Mouse (Mus musculus) heart, adult 2 months (tissue): ENCODE data around the gene Msi2. TPM values are rescaled to one million over a fixed set of nuclear protein-coding genes. Genes with fewer than 3 reads are reported as not detected.

Source experiments
- DNase-seq, 2 experiments: peaks; one replicate each; pipeline ENCODE4 v3.0.0; 2021
- H3K27ac ChIP-seq: fragments of 200-600 bp; 2 replicates; pipeline ENCODE4 v1.8.1; 2022
- H3K27me3 ChIP-seq: fragments of 200-500 bp; 2 replicates; pipeline ENCODE4 v1.6.1; 2012; ENCODE audit warnings: mild to moderate bottlenecking, low read length, inconsistent platforms, mixed read lengths; ENCODE audit not compliant: control insufficient read depth, insufficient read depth
- H3K36me3 ChIP-seq: fragments of 200-500 bp; 2 replicates; pipeline ENCODE4 v1.6.1; 2012; ENCODE audit warnings: low read length, inconsistent platforms; ENCODE audit not compliant: control insufficient read depth, insufficient read depth
- H3K4me1 ChIP-seq: fragments of 200-500 bp; 2 replicates; pipeline ENCODE4 v1.6.1; 2011; ENCODE audit warnings: low read length; ENCODE audit not compliant: control insufficient read depth, insufficient read depth
- H3K4me3 ChIP-seq: fragments of 200-600 bp; 2 replicates; pipeline ENCODE4 v1.8.1; 2022
- H3K79me2 ChIP-seq: fragments of 200-500 bp; replicated peaks from 2 replicates; pipeline ENCODE4 v1.6.1; 2012; ENCODE audit warnings: mild to moderate bottlenecking, inconsistent platforms, low read length, moderate library complexity, mixed read lengths; ENCODE audit not compliant: control insufficient read depth, insufficient read depth
- H3K9ac ChIP-seq: fragments of 200-500 bp; 2 replicates; pipeline ENCODE4 v1.6.1; 2012; ENCODE audit warnings: low read depth, mild to moderate bottlenecking, control low read depth, inconsistent platforms, low read length, mixed read lengths
- CTCF ChIP-seq: fragments of 200-600 bp; IDR thresholded peaks from 2 replicates; pipeline ENCODE4 v1.8.1; 2022; ENCODE audit warnings: antibody characterized with exemption, mild to moderate bottlenecking, moderate library complexity
- EP300 ChIP-seq: fragments of 200-500 bp; IDR thresholded peaks from 2 replicates; pipeline ENCODE4 v1.6.1; 2011; ENCODE audit warnings: low read depth, low read length, control low read depth; ENCODE audit not compliant: insufficient read depth
- POLR2A ChIP-seq: fragments of 200-500 bp; IDR thresholded peaks from 2 replicates; pipeline ENCODE4 v1.6.1; 2011; ENCODE audit warnings: mild to moderate bottlenecking, low read depth, low read length, control low read depth; ENCODE audit not compliant: insufficient read depth
- WGBS: fragments of 180-500 bp; shearing (Covaris S2); methylation state at CpG from one replicate; pipeline ENCODE4 v1.1.7; 2018; 5-methylcytosine and 5-hydroxymethylcytosine counted together
- intact Hi-C: fragments of 180-260 bp; cut with DNase I; formaldehyde crosslinking; loops from one replicate; pipeline ENCODE4 v1.15.1; 2025
- polyA plus RNA-seq: library from polyadenylated mRNA; depleted of rRNA; stranded (reverse); fragments of >200 nt; gene quantifications from 2 replicates; pipeline ENCODE4 v1.2.3, GENCODE M21; 2012
- total RNA-seq, 2 experiments: library from RNA; stranded (reverse); gene quantifications; 2 replicates each; pipeline ENCODE4 v1.2.3; 2021

The Msi2 gene
- total and polyA plus RNA-seq, 3 experiments, result 42.5 to 208 (median 176) TPM

DNA sequence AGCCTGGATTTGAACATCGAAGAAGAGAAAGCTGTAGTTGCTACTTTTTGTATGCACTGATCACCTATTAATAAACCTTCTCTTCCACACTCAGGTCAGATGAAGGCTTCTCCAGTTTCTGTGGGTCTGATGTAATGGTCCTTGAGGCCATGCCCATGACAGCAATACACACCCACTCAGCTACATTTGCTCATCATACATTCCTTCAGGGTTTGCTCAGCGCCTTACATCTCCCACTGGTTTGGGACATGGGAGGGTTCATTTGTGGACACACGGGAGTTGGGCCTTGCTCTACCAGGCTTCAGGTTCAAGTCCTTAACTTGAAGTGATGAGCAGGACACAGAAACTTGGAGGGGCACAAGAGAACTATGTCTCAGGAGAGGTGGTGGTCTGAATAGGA is 380.4 kb downstream of the Msi2 start:
- Histone ChIP-seq H3K9ac (no peak overlapping the region), H3K79me2 (no peaks in the 10 kb centered on the region), H3K27ac (no peak overlapping the region), H3K4me3 (no peak overlapping the region), H3K27me3 (no peaks in the 10 kb centered on the region), H3K4me1 (no peaks in the 10 kb centered on the region), H3K36me3 (no peaks in the 10 kb centered on the region)
- TF ChIP-seq POLR2A (no peak), CTCF (no peak), EP300 (no peak)
- 91% methylated on average over 3 of the region's 3 CpGs for WGBS
- intact Hi-C loops, result no loop called here
- DNase-seq, result no peak

DNA sequence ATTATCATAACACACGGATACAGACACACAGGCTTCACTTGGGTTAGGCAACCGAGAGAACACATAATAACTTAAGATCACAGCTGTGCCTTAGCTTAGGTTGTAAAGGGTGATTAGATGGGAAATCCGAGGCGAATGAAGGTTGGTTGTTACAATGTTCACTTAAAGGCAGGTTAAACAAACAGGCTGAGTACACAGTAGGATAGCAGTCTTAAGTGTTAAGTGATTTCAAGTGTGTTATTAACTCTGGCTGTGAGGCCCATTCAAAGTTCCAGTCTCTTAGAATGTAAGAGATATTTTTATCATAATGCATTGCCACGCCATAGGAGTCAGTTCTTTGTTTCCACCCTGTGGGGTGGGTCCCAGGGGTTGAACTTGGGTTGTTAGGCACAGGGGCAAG is 383.4 kb downstream of the Msi2 start:
- H3K27me3 ChIP-seq, result no peaks in the 10 kb centered on the region
- H3K4me3 ChIP-seq, result no peak overlapping the region
- H3K36me3 ChIP-seq, result no peaks in the 10 kb centered on the region
- H3K9ac ChIP-seq, result no peak overlapping the region
- H3K27ac ChIP-seq, result no peak overlapping the region
- 76% methylated on average over 5 of the region's 5 CpGs for WGBS
- H3K79me2 ChIP-seq, result no peaks in the 10 kb centered on the region
- no peak for DNase-seq
- H3K4me1 ChIP-seq, result no peaks in the 10 kb centered on the region
- TF ChIP-seq EP300 (no peak), POLR2A (no peak), CTCF (no peak)
- intact Hi-C loops, result no loop called here

DNA sequence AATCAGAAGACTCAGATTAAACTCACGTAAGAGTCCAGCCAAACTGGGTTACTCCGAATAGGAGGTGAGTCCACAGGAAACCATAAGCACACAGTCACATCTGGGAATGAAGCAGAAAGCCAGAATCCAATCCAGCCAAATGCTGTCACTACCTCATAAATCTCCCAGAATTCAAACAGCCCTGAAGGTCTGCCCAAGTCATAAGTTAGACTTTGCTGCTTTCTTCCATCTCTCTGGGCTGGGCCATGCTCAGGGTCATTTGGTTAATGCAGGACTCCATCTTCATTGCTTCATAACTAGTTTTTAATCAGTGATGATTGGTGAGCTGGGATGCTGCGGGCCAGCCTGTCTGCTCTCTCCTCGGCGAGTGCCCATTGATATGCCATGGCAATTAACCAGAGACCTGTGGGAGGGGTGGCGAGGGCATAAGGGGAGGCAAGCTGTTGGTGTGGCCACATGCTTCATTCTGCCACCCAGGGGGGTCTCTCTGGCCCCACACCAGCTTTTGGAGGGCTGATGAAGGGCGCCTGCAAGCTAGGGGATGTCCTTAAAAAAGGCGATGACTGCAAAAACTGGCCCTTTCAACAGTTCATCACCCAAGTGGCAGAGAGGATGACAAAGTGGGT is 385.9 kb downstream of the Msi2 start:
- TF ChIP-seq CTCF, result no peak
- TF ChIP-seq EP300, result no peak
- no peak for TF ChIP-seq POLR2A
- no peak overlapping the region for H3K9ac ChIP-seq
- H3K27ac ChIP-seq, result no peak overlapping the region
- H3K27me3 ChIP-seq, result no peaks in the 10 kb centered on the region
- no peak overlapping the region for H3K4me3 ChIP-seq
- no peaks in the 10 kb centered on the region for H3K79me2 ChIP-seq
- intact Hi-C loops, result no loop called here
- H3K36me3 ChIP-seq, result no peaks in the 10 kb centered on the region
- H3K4me1 ChIP-seq, result no peaks in the 10 kb centered on the region
- no peak for DNase-seq
- 83% methylated on average over 8 of the region's 8 CpGs for WGBS

DNA sequence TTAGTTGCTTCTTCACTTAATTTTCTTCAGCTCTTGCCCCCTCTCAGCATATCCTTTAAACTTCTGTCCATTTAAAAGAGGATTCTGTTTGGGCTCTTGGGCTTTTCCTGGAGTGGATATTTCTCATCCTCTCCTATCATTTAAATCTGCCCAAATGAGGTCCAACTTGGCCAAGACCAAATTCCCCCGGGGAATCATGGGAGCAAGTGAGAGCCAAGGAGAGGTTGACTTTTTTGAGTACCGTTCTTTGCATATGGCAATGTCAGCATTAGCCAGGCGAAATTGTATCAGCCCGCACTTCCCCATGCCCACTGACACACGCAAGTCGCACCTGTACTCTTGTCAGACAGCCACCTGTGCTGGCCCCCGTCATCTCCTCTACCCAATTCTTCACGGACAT is 386.6 kb downstream of the Msi2 start:
- Histone ChIP-seq H3K79me2 (no peaks in the 10 kb centered on the region), H3K27me3 (no peaks in the 10 kb centered on the region), H3K36me3 (no peaks in the 10 kb centered on the region), H3K27ac (no peak overlapping the region), H3K9ac (no peak overlapping the region), H3K4me1 (no peaks in the 10 kb centered on the region), H3K4me3 (no peak overlapping the region)
- TF ChIP-seq EP300 (no peak), CTCF (no peak), POLR2A (no peak)
- DNase-seq, result no peak
- intact Hi-C loops, result no loop called here
- WGBS, result 92% methylated on average over 8 of the region's 8 CpGs

DNA sequence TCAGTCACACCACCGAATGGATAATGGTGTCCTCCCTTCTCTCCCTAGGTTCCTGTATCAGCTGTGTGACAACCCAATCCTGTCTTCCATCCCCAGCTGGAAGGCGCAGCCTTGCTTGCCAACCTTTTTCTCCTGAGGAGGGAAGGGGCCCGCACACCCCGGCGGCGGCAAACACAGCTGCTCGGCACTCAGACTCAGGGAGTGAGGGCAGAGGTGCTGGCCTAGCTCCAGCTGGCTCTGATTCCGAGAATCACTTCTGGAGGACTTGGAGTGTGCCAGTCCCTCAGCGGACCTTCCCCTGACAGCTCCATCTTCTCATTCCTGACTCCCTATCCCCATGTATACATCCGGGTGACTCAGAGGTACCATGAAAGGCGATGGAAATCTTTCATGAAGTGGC is 387.5 kb downstream of the Msi2 start:
- Histone ChIP-seq H3K9ac (no peak overlapping the region), H3K4me1 (no peaks in the 10 kb centered on the region), H3K79me2 (no peaks in the 10 kb centered on the region), H3K27me3 (no peaks in the 10 kb centered on the region), H3K27ac (no peak overlapping the region), H3K4me3 (no peak overlapping the region), H3K36me3 (no peaks in the 10 kb centered on the region)
- 23% methylated on average over 11 of the region's 11 CpGs for WGBS
- intact Hi-C loops, result no loop called here
- TF ChIP-seq CTCF (no peak), EP300 (no peak), POLR2A (no peak)
- DNase-seq, result peak; percentile 37 to 39

DNA sequence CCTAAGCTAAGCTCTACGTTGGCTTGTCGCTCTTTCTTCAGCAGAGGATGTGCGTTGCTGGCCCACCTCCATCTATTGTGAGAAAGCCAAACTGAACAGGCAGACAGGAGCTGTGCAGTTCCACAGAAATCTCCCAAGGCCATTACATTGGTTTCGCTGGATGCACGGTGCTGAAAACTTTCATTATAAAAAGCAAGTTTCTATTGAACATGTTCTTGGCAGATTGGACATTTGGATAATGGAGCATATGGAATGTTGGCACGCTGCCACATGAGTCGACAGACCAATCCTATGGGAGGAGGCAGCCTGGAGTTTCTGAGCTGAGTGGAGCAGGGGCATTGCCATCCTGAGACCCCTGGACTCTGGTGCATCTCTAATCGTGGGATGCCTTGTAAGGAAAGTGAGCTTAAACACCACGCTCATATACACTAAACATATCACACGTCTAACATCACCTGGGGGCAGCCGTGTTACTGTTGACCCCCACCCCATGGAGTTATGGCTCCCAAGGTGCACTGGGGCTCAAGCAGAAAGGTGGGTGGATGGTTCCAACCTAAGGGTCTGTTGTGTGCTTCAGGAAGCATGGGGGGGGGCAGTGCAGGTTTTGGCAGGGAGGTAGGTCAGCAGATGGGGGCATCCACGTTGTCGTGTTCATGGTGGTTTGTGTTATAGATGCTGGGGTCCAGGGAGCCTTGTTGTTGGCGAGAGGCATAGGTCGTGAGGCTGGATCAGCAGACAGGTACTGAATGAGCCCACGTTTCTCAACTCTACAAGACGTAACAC is 389.3 kb downstream of the Msi2 start:
- Histone ChIP-seq H3K27me3 (no peaks in the 10 kb centered on the region), H3K4me1 (no peaks in the 10 kb centered on the region), H3K9ac (no peak overlapping the region), H3K79me2 (no peaks in the 10 kb centered on the region), H3K4me3 (no peak overlapping the region), H3K27ac (no peak overlapping the region), H3K36me3 (no peaks in the 10 kb centered on the region)
- intact Hi-C loops, result no loop called here
- WGBS, result 75% methylated on average over 17 of the region's 17 CpGs
- TF ChIP-seq EP300, result no peak
- no peak for TF ChIP-seq CTCF
- no peak for TF ChIP-seq POLR2A
- DNase-seq, result no peak
